Mouse (Mus musculus) neural tube, embryonic 14.5 days (tissue): ENCODE data around the gene Supt7l. TPM values are rescaled to one million over a fixed set of nuclear protein-coding genes. Genes with fewer than 3 reads are reported as not detected.
"Not testable (repeated sequence)": the region's sequence is repeated elsewhere in the genome, so short reads cannot be mapped to it uniquely, and the experiment has no call there.

Source experiments
- ATAC-seq: fragments of 200-750 bp; cut with Nextera tagmentation; 2 replicates; pipeline ENCODE4 v1.8.0; 2017; ENCODE audit warnings: low read depth, mild to moderate bottlenecking, moderate TSS enrichment, moderate library complexity
- H3K27ac ChIP-seq: fragments of 300-500 bp; sonication (generic); 2 replicates; pipeline ENCODE4 v1.5.1; 2014; ENCODE audit warnings: low read depth, mild to moderate bottlenecking, control low read depth, low read length, moderate library complexity, mixed read lengths
- H3K27me3 ChIP-seq: fragments of 300-500 bp; sonication (generic); 2 replicates; pipeline ENCODE4 v1.6.1; 2014; ENCODE audit warnings: low read length; ENCODE audit not compliant: control insufficient read depth, insufficient read depth
- H3K36me3 ChIP-seq: fragments of 300-500 bp; sonication (generic); 2 replicates; pipeline ENCODE4 v1.6.1; 2014; ENCODE audit warnings: low read length, mixed read lengths; ENCODE audit not compliant: control insufficient read depth, insufficient read depth
- H3K4me1 ChIP-seq: fragments of 300-500 bp; sonication (generic); 2 replicates; pipeline ENCODE4 v1.6.1; 2014; ENCODE audit warnings: low read length; ENCODE audit not compliant: control insufficient read depth, insufficient read depth
- H3K4me2 ChIP-seq: fragments of 300-500 bp; sonication (generic); 2 replicates; pipeline ENCODE4 v1.6.1; 2014; ENCODE audit warnings: mild to moderate bottlenecking, low read depth, low read length, control low read depth
- H3K4me3 ChIP-seq: fragments of 300-500 bp; sonication (generic); 2 replicates; pipeline ENCODE4 v1.5.1; 2014; ENCODE audit warnings: low read depth, low read length, control low read depth, mixed read lengths
- H3K9ac ChIP-seq: fragments of 300-500 bp; sonication (generic); replicated peaks from 2 replicates; pipeline ENCODE4 v1.6.1; 2014; ENCODE audit warnings: low read depth, mild to moderate bottlenecking, control low read depth, low read length, mixed read lengths
- H3K9me3 ChIP-seq: fragments of 300-500 bp; sonication (generic); 2 replicates; pipeline ENCODE4 v1.6.1; 2016; ENCODE audit warnings: low read length; ENCODE audit not compliant: control insufficient read depth
- WGBS: fragments of 180-500 bp; shearing (Covaris S2); extraction: QIAGEN DNeasy Blood & Tissue Kit; methylation state at CpG from one replicate; pipeline ENCODE4 v1.1.7; 2014; 5-methylcytosine and 5-hydroxymethylcytosine counted together
- polyA plus RNA-seq: library from polyadenylated mRNA; unstranded; fragments of >200 nt; fragmentation: Nextera tagmentation; extraction: Ambion mirVana; gene quantifications from 2 replicates; pipeline ENCODE4 v1.2.1, GENCODE M21; 2014

Gene Supt7l
- 21.6 and 22.4 TPM in 2 replicates for polyA plus RNA-seq

DNA sequence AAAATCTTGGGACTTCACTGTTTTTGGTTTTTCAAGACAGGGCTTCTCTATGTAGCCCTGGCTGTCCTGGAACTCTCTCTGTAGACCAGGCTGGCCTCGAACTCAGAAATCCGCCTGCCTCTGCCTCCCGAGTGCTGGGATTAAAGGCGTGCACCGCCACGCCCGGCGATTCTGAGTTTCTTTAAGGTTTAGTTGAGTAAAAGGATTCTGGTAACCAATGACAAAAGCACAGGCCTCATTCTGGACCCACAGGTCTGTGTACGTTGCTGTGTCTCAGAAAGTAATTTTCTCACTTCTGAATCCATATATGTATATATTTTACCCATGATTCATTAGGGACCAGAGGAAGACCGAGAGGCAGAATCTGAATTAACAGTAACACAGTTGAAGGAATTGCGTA is at the start of gene Supt7l:
Supt7l (minus strand) TSS at position 101 of the 400 bp plus-strand sequence.
- peaks cover 20% of the 10 kb centered on the region for H3K36me3 ChIP-seq
- H3K4me1 ChIP-seq: peaks cover 19% of the 10 kb centered on the region
- 83% methylated on average over 11 of the region's 11 CpGs for WGBS
- H3K27ac ChIP-seq: peak within 1 kb of the TSS; percentile 81; the same call in 1 of the 2 replicates
- ATAC-seq, H3K9me3 ChIP-seq, H3K27me3 ChIP-seq: not testable (repeated sequence)
- peak within 1 kb of the TSS; percentile 97 for H3K4me3 ChIP-seq
- peak within 1 kb of the TSS; percentile 100 for H3K4me2 ChIP-seq
- peak within 1 kb of the TSS; percentile 77 for H3K9ac ChIP-seq

DNA sequence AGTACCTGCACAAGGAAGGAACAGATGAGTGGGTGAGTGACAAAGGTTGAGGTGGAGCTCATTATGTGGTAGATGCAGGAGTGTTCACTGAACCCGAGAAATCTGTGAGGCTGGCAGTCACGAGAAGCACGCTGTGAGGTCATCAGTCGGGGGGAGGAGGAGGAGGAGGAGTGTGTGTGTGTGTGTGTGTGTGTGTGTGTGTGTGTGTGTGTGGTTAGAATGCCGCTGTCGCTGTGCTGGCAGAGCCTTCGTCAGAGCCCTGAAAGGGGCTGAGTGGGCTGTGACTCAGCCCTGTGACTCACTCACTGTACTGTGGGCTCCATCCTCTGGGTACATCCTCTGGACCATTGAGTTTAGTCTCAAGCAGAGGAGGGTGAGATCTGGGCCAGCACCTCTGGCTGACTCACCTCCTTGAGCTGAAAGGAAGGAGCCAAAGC is 49.0 kb upstream of the Supt7l start:
- Histone ChIP-seq H3K36me3 (no peaks in the 10 kb centered on the region), H3K4me3 (no peak overlapping the region), H3K4me1 (no peaks in the 10 kb centered on the region), H3K27ac (no peak overlapping the region), H3K9me3 (no peaks in the 10 kb centered on the region), H3K27me3 (no peaks in the 10 kb centered on the region), H3K4me2 (no peak overlapping the region), H3K9ac (no peak overlapping the region)
- WGBS: 71% methylated on average over 7 of the region's 7 CpGs
- ATAC-seq: no peak

DNA sequence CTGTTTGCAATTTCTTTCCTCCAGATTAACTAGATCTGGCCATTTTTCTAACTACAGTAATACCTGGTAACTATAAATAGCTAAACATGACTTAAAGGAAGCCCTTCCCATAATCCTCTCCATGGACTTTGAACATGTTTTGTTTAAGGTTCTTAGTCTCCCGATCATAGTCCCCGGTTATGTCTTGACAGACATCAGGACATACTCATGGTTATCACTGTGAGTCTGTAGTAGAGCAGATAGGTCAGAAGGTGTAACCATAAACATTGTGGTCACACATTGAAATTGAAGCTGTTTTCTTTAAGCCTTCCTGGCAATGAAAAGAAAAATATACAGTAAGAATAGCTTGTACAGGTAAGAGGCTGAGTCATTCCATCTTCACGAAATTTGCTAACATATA is 46.1 kb upstream of the Supt7l start:
- Histone ChIP-seq H3K27me3 (no peaks in the 10 kb centered on the region), H3K36me3 (no peaks in the 10 kb centered on the region), H3K4me3 (no peak overlapping the region), H3K27ac (no peak overlapping the region), H3K4me1 (no peaks in the 10 kb centered on the region), H3K9ac (no peak overlapping the region), H3K9me3 (no peaks in the 10 kb centered on the region), H3K4me2 (no peak overlapping the region)
- WGBS: 96% methylated on average over 3 of the region's 3 CpGs
- no peak for ATAC-seq

GRCm38 (mm10) chr5:31571023-31571608 is 43.5 kb upstream of the Supt7l start:
- Histone ChIP-seq H3K4me1 (no peaks in the 10 kb centered on the region), H3K9ac (0 out of 2 replicates have a peak overlapping the region, but pooled peaks have one; percentile 16), H3K4me2 (peak overlapping the region; percentile 24; the same call in 1 of the 2 replicates), H3K27ac (no peak overlapping the region), H3K4me3 (no peak overlapping the region), H3K27me3 (no peaks in the 10 kb centered on the region), H3K36me3 (no peaks in the 10 kb centered on the region), H3K9me3 (no peaks in the 10 kb centered on the region)
- WGBS: 11% methylated on average over 20 of the region's 20 CpGs
- no peak for ATAC-seq

- WGBS: 80% methylated on average over 5 of the region's 5 CpGs
- Histone ChIP-seq H3K36me3 (no peaks in the 10 kb centered on the region), H3K27me3 (no peaks in the 10 kb centered on the region), H3K4me2 (no peak overlapping the region), H3K9me3 (no peaks in the 10 kb centered on the region), H3K4me3 (no peak overlapping the region), H3K27ac (no peak overlapping the region), H3K4me1 (no peaks in the 10 kb centered on the region), H3K9ac (no peak overlapping the region)
- no peak for ATAC-seq
Measured at GRCm38 (mm10) chr5:31567951-31568657, 40.5 kb upstream of the Supt7l start.

DNA sequence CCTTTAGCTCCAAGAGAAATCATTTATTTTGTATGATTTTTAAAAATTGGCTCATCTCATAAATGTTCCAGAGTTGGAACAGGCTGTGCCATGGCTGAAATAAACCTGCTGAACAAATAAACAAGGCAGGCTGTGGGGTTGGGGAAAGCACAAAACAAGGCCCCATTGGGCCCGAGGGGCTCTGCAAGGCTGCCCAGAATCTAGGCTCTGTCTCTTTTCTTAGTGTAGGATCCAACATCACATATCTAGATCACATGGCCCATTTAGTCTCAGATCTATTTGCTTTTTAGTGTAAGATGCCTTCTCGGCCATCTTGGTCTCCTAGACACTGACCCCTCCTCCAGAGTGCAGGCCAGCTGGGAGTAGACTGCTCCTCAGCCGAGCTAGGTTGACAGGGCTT is 38.9 kb upstream of the Supt7l start:
- Histone ChIP-seq H3K27me3 (no peaks in the 10 kb centered on the region), H3K36me3 (no peaks in the 10 kb centered on the region), H3K27ac (no peak overlapping the region), H3K4me3 (no peak overlapping the region), H3K9me3 (no peaks in the 10 kb centered on the region), H3K4me1 (no peaks in the 10 kb centered on the region), H3K9ac (no peak overlapping the region), H3K4me2 (no peak overlapping the region)
- ATAC-seq: no peak
- WGBS: 48% methylated on average over 3 of the region's 3 CpGs

DNA sequence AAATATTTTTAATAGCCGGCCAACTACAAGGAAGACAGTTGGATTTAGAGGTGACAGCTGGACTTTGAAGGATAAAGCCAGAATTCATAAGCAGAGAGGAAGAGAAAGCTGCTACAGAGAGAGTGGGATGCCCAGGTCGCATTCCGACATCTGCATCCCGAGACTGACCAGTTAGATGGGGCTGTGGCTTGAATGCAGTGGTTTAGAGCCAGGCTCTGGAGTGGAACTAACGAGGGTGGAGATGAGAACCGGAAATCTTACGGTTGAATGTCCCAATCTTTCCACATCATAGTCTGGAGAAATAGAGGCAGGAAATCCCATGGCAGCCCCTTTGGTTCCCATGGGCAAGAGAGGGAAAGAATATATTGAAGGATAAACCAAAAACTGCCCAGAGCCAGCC is 38.4 kb upstream of the Supt7l start:
- no peak overlapping the region for H3K27ac ChIP-seq
- H3K4me2 ChIP-seq: no peak overlapping the region
- ATAC-seq: no peak
- WGBS: 78% methylated on average over 7 of the region's 7 CpGs
- H3K36me3 ChIP-seq: no peaks in the 10 kb centered on the region
- H3K9ac ChIP-seq: no peak overlapping the region
- no peaks in the 10 kb centered on the region for H3K9me3 ChIP-seq
- no peaks in the 10 kb centered on the region for H3K27me3 ChIP-seq
- no peak overlapping the region for H3K4me3 ChIP-seq
- no peaks in the 10 kb centered on the region for H3K4me1 ChIP-seq

- no peak overlapping the region for H3K27ac ChIP-seq
- peaks cover 5% of the 10 kb centered on the region; the same call in 1 of the 2 replicates for H3K36me3 ChIP-seq
- H3K4me2 ChIP-seq: no peak overlapping the region
- H3K9me3 ChIP-seq: no peaks in the 10 kb centered on the region
- 94% methylated on average over 4 of the region's 4 CpGs for WGBS
- no peak for ATAC-seq
- no peaks in the 10 kb centered on the region for H3K4me1 ChIP-seq
- no peak overlapping the region for H3K9ac ChIP-seq
- H3K4me3 ChIP-seq: no peak overlapping the region
- H3K27me3 ChIP-seq: no peaks in the 10 kb centered on the region
Measured at GRCm38 (mm10) chr5:31564976-31565375, 37.4 kb upstream of the Supt7l start.

DNA sequence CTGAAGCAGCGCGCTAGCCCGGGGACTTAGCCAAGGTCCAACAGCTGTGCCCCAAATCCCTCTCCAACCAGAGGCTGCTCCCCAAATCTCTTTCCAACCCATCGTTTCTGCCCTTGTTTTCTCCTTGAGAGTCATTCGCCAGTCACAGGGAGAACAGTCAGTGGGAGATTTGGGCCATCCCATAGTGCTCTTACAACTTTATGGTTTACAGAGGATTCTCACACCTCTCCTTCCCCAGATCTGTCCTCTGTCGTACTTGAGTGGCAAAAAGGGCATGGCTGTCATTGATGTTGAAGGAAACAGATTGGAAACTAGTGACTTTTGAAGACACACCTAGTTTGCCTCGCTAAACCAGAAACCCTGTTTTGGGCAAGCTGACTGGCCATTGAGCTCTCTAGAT is 36.3 kb upstream of the Supt7l start:
- H3K4me2 ChIP-seq: no peak overlapping the region
- no peak overlapping the region for H3K27ac ChIP-seq
- ATAC-seq: no peak
- H3K4me1 ChIP-seq: no peaks in the 10 kb centered on the region
- peaks cover 5% of the 10 kb centered on the region; the same call in 1 of the 2 replicates for H3K36me3 ChIP-seq
- no peaks in the 10 kb centered on the region for H3K9me3 ChIP-seq
- WGBS: 42% methylated on average over 7 of the region's 7 CpGs
- H3K27me3 ChIP-seq: no peaks in the 10 kb centered on the region
- no peak overlapping the region for H3K9ac ChIP-seq
- H3K4me3 ChIP-seq: no peak overlapping the region
